Mouse (Mus musculus): ENCODE results near the gene Gm43518.

The Gm43518 gene

GRCm38 (mm10) chr5:123979221-123979979 is 52.2 kb downstream of the Gm43518 start:
- DNase-seq (ENCODE audit: low spot score) = no peak

DNA sequence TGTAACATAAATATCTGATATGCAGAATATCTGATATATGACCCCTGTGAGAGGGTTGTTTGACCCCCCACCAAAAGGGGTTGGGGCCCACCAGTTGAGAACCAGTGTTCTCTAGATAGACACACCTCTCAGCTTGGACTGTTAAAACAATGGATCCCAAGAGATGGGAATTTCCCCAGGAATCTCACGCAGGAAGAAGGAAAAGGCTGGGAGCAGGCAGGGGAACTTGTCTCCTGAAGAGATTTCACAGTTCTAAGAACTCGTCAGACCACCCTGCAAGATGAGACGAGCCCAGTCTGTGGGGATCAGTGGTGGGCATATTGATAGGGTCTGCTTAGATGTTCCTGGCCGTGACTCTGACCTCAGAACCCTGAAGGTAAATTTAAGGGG is 52.8 kb downstream of the Gm43518 start:
- no peak for DNase-seq (ENCODE audit: low spot score)

DNA sequence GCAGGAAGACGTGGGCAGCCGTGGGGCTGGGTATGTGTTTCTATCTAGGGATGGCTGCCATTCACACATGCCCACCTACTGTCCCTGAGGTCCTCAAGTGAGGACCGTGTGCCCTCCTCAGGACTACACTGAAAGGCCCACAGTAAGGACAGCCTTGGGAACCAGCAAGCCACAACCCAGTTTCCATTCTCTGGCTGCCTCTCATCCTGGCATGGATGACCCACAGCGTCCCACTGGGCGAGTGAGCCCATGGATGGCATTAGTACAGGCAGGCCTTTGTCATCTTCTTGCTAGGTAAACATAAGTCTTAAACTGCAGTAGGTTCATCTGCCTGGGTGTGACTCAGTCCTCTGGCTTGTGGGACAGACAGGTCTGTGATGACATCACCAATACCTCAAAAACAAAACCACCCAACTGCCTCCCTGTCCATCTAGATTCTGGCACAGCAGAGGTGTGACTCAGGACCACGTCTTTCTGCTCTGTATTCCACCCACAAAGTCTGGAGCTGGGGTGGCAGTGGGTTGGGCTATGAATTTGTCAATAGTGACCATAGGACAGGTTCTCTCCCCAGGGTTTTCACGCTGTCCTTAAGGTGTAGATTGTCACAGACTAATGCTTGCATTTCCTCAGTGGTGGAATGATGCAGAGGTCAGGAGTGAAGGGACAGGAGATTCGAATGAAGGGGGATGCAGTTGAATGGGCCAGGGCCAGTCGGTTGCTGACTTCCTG is 53.5 kb downstream of the Gm43518 start:
- DNase-seq (ENCODE audit: low spot score) = no peak

- DNase-seq (ENCODE audit: low spot score) = no peak
These were observed 54.0 kb downstream of the Gm43518 start for GRCm38 (mm10) chr5:123981250-123981554.

- DNase-seq (ENCODE audit: low spot score) = no peak
These were observed 55.6 kb downstream of the Gm43518 start for GRCm38 (mm10) chr5:123982838-123983237.

DNA sequence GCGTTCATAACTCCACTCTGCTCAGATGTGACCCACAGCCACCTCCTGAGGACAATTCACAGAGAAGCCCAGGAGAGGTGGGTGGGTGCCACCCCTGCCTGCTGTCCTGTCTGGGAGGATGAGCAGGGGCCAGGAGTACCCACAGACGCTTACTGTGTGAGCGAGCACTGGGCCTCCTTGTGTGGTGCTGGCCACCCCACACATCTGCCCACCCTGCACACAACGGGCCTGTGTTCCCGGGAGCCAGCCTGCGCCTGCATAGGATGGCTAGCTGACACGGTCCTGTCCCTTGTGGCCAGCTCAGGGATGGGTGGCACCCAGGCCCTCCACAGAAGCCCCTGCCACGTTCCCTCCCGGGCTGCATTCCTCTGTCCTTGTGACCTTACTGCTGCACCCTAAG is 58.2 kb downstream of the Gm43518 start:
- DNase-seq (ENCODE audit: low spot score) = no peak

DNA sequence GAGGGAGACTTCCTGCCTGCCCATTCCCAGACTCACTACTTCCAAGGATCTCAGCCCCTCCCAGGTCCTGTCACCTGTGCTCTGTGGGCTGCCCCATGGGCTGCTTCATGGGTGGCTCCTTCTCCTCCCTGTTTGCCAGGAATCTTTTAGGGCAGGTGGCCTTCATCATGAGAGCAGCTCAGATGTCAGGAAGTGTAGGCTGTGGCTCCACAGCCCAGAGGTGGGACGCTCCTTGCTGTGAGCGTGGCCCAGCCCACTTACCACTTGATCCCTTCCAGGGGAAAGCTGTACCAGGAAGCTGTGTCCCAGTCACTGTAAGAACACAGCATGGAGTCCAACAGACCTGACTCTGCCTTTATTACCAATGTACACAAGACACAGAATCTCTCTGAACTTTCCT is 59.7 kb downstream of the Gm43518 start:
- DNase-seq (ENCODE audit: low spot score) = no peak

GRCm38 (mm10) chr5:123987511-123987910 is 60.3 kb downstream of the Gm43518 start:
- no peak for DNase-seq (ENCODE audit: low spot score)

Measured in urinary bladder, postnatal 14 days (tissue).